In the genomic region with DNA sequence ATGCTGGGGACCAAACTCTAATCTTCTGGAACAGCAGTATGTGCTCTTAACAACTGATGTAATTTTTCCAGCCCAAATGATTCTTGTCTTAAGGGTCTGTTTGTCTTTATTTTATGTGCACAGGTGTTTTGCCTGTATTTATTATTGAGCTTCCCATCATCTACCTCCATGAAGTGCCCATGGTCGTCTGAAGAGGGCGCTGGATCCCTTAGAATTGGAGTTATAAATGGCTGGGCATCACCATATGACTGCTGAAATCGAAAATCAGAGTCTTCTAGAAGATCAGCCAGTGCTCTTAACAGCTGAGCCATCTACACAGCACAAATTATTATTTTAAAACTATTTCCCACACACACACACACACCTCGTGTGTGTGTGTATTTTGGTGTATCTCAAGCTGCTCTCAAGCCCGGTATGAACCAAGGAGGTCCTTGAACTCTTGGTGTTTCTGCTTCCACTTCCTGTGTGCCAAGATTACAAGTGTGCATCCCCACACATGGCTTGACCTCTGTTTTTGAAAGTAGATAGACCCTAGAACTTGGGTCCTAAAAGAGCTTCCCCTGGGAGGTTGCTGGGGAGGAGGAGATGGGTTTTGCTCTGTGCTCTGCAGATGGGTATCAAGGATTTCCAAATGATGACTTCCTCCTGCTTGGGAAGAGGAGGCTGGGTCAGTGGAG, we compare ENCODE assay signal across 9 mouse cellular contexts. TPM values are rescaled to one million over a fixed set of nuclear protein-coding genes. Genes with fewer than 3 reads are reported as not detected.
DNase-seq lines count a peak whose midpoint lies in the region; ATAC-seq and TF ChIP-seq lines count a peak whose summit lies in the region.
"Had no signal": no experiment of that assay in that cellular context is flagged by ENCODE, and none has a peak within 500 bp of the region (broad histone marks: within the 10 kb centered on the region; RNA-seq: fewer than 3 reads in every experiment).

No protein-coding gene starts in this region.

- no peak overlapping the region for H3K27ac ChIP-seq in kidney, embryonic 14.5 days (ENCODE audit: low read depth, low read length)
- H3K27ac ChIP-seq in ES-Bruce4 (ENCODE audit: insufficient read depth, low read length): no peak overlapping the region; the same call in 1 of the 2 replicates
- peak overlapping the region; percentile 31; the same call in 1 of the 2 replicates for H3K27ac ChIP-seq in stomach, embryonic 15.5 days
- no peak overlapping the region for H3K27ac ChIP-seq in intestine, embryonic 15.5 days
- H3K27ac ChIP-seq: limb, embryonic 12.5 days had no signal

- peaks cover 4% of the 10 kb centered on the region for H3K9me3 ChIP-seq in kidney, embryonic 14.5 days (ENCODE audit: control insufficient read depth, low read length)
- H3K9me3 ChIP-seq in ES-Bruce4 (replicated peaks; ENCODE audit: control insufficient read depth, insufficient read depth, low read length, poor library complexity, severe bottlenecking): peaks cover 5% of the 10 kb centered on the region
- no peaks in the 10 kb centered on the region for H3K9me3 ChIP-seq in stomach, embryonic 15.5 days
- H3K9me3 ChIP-seq in intestine, embryonic 15.5 days: no peaks in the 10 kb centered on the region

- no peak overlapping the region for H3K4me2 ChIP-seq in kidney, embryonic 14.5 days (replicated peaks; ENCODE audit: low read depth, low read length)
- H3K4me2 ChIP-seq in stomach, embryonic 15.5 days: no peak overlapping the region
- H3K4me2 ChIP-seq in intestine, embryonic 15.5 days (replicated peaks): no peak overlapping the region
- H3K4me2 ChIP-seq: limb, embryonic 12.5 days had no signal

- no peak for ATAC-seq in kidney, embryonic 14.5 days (ENCODE audit: low FRiP score, low TSS enrichment)
- ATAC-seq in stomach, embryonic 15.5 days (ENCODE audit: insufficient read depth, low FRiP score, low read depth): no peak
- no peak for ATAC-seq in intestine, embryonic 15.5 days

- peaks cover 6% of the 10 kb centered on the region; the same call in 1 of the 2 replicates for H3K4me1 ChIP-seq in kidney, embryonic 14.5 days (ENCODE audit: control insufficient read depth, insufficient read depth, low read length)
- H3K4me1 ChIP-seq in ES-Bruce4 (ENCODE audit: control insufficient read depth, insufficient read depth, low read length): no peaks in the 10 kb centered on the region
- H3K4me1 ChIP-seq in stomach, embryonic 15.5 days: peaks cover 6% of the 10 kb centered on the region; the same call in 1 of the 2 replicates
- H3K4me1 ChIP-seq in intestine, embryonic 15.5 days (replicated peaks): peaks cover 9% of the 10 kb centered on the region

- no peak for TF ChIP-seq POLR2A in ES-Bruce4 (IDR thresholded peaks at IDR 0.05; ENCODE audit: insufficient read depth, low read length)

- TF ChIP-seq CTCF in ES-Bruce4 (IDR thresholded peaks at IDR 0.05; ENCODE audit: low read depth, low read length): peak; percentile 4

- H3K36me3 ChIP-seq in kidney, embryonic 14.5 days (ENCODE audit: control insufficient read depth, insufficient read depth, low read length): no peaks in the 10 kb centered on the region
- no peaks in the 10 kb centered on the region for H3K36me3 ChIP-seq in ES-Bruce4 (ENCODE audit: control insufficient read depth, insufficient read depth, low read length, poor library complexity, severe bottlenecking)
- no peaks in the 10 kb centered on the region for H3K36me3 ChIP-seq in stomach, embryonic 15.5 days
- H3K36me3 ChIP-seq in intestine, embryonic 15.5 days: no peaks in the 10 kb centered on the region
- H3K36me3 ChIP-seq: limb, embryonic 12.5 days had no signal

- DNase-seq in kidney, postnatal 4 days: peak; percentile 46 to 50
- peak; percentile 70 for DNase-seq in adrenal gland, postnatal 14 days
- peak; percentile 54 to 67 for DNase-seq in layer of hippocampus, postnatal 14 days (ENCODE audit: low spot score in 2 of 2)

- TF ChIP-seq EP300 in ES-Bruce4 (IDR thresholded peaks at IDR 0.05; ENCODE audit: insufficient read depth, low read depth, low read length): no peak

- H3K4me3 ChIP-seq in kidney, embryonic 14.5 days (ENCODE audit: low read length): no peak overlapping the region
- H3K4me3 ChIP-seq in ES-Bruce4 (ENCODE audit: low read depth, low read length): no peak overlapping the region
- H3K4me3 ChIP-seq in stomach, embryonic 15.5 days (replicated peaks): no peak overlapping the region
- H3K4me3 ChIP-seq in intestine, embryonic 15.5 days (replicated peaks): no peak overlapping the region
- H3K4me3 ChIP-seq: erythroblast, embryonic 14.5 days; limb, embryonic 12.5 days had no signal

- H3K27me3 ChIP-seq in kidney, embryonic 14.5 days (ENCODE audit: control insufficient read depth, insufficient read depth, low read length): peaks cover 10% of the 10 kb centered on the region
- peaks cover 4% of the 10 kb centered on the region for H3K27me3 ChIP-seq in ES-Bruce4 (ENCODE audit: control insufficient read depth, insufficient read depth, low read length, poor library complexity, severe bottlenecking)
- H3K27me3 ChIP-seq in stomach, embryonic 15.5 days (replicated peaks): peaks cover 5% of the 10 kb centered on the region; the same call in 1 of the 2 replicates
- peaks cover 8% of the 10 kb centered on the region for H3K27me3 ChIP-seq in intestine, embryonic 15.5 days (replicated peaks)

- WGBS in kidney, embryonic 14.5 days: 30% methylated on average over 5 of the region's 5 CpGs
- 22% methylated on average over 5 of the region's 5 CpGs for WGBS in stomach, embryonic 15.5 days
- 18% methylated on average over 5 of the region's 5 CpGs for WGBS in intestine, embryonic 15.5 days

- no peak overlapping the region for H3K9ac ChIP-seq in kidney, embryonic 14.5 days (ENCODE audit: low read depth, low read length)
- no peak overlapping the region for H3K9ac ChIP-seq in ES-Bruce4 (ENCODE audit: low read depth, poor library complexity, severe bottlenecking)
- H3K9ac ChIP-seq in stomach, embryonic 15.5 days: no peak overlapping the region
- no peak overlapping the region for H3K9ac ChIP-seq in intestine, embryonic 15.5 days
- H3K9ac ChIP-seq: limb, embryonic 12.5 days had no signal

RNA-seq across cellular contexts. Expression of a gene that starts 5.0 kb away (rescaled TPM):
- 0.04 and 0.07 TPM in 2 replicates for polyA plus RNA-seq in kidney, embryonic 14.5 days (2014; fragmentation: Nextera tagmentation; extraction: Ambion mirVana)
- not detected in 2 replicates for polyA plus RNA-seq in ES-Bruce4 (2011; ENCODE audit: insufficient read depth, insufficient read length, low read depth, missing spikeins)
- 0.07 and 0.08 TPM in 2 replicates for total RNA-seq in adrenal gland, postnatal 14 days (2021)
- total RNA-seq in layer of hippocampus, postnatal 14 days (2021): under 1 TPM; 0.46 to 0.50 TPM
- 0.04 and 0.10 TPM in 2 replicates for polyA plus RNA-seq in stomach, embryonic 15.5 days (2015; fragmentation: Nextera tagmentation; extraction: Ambion mirVana)
- 0.03 and 0.06 TPM in 2 replicates for polyA plus RNA-seq in intestine, embryonic 15.5 days (2015; fragmentation: Nextera tagmentation; extraction: Ambion mirVana)
- polyA plus RNA-seq: limb, embryonic 12.5 days had no signal

RNA-seq across cellular contexts. Expression of a gene that starts 8.9 kb away (rescaled TPM):
- 6.9 and 10.0 TPM in 2 replicates for polyA plus RNA-seq in kidney, embryonic 14.5 days (2014; fragmentation: Nextera tagmentation; extraction: Ambion mirVana)
- polyA plus RNA-seq in ES-Bruce4 (2011; ENCODE audit: insufficient read depth, insufficient read length, low read depth, missing spikeins): 10.2 and 21.9 TPM in 2 replicates
- 16.1 and 16.7 TPM in 2 replicates for total RNA-seq in adrenal gland, postnatal 14 days (2021)
- total RNA-seq in layer of hippocampus, postnatal 14 days (2021): 10 to 100 TPM; 18.7 to 19.4 TPM
- polyA plus RNA-seq in stomach, embryonic 15.5 days (2015; fragmentation: Nextera tagmentation; extraction: Ambion mirVana): 5.8 and 7.2 TPM in 2 replicates
- polyA plus RNA-seq in intestine, embryonic 15.5 days (2015; fragmentation: Nextera tagmentation; extraction: Ambion mirVana): 4.9 and 5.4 TPM in 2 replicates

RNA-seq across cellular contexts. Expression of a gene that starts 41.7 kb away (rescaled TPM):
- 179 and 188 TPM in 2 replicates for polyA plus RNA-seq in kidney, embryonic 14.5 days (2014; fragmentation: Nextera tagmentation; extraction: Ambion mirVana)
- 105 and 107 TPM in 2 replicates for polyA plus RNA-seq in ES-Bruce4 (2011; ENCODE audit: insufficient read depth, insufficient read length, low read depth, missing spikeins)
- 117 and 128 TPM in 2 replicates for total RNA-seq in adrenal gland, postnatal 14 days (2021)
- 100 to 1,000 TPM; 240 to 259 TPM for total RNA-seq in layer of hippocampus, postnatal 14 days (2021)
- polyA plus RNA-seq in stomach, embryonic 15.5 days (2015; fragmentation: Nextera tagmentation; extraction: Ambion mirVana): 175 and 176 TPM in 2 replicates
- polyA plus RNA-seq in intestine, embryonic 15.5 days (2015; fragmentation: Nextera tagmentation; extraction: Ambion mirVana): 186 and 194 TPM in 2 replicates
